Mouse (Mus musculus) CH12.LX (cell line): ENCODE results near the gene Pigg. TPM values are rescaled to one million over a fixed set of nuclear protein-coding genes. Genes with fewer than 3 reads are reported as not detected.

ENCODE experiments used
- DNase-seq: peaks from one replicate; pipeline ENCODE4 v3.0.0-alpha.2; 2013; ENCODE audit errors: extremely low read depth
- H3K27ac ChIP-seq: 2 replicates; pipeline ENCODE4 v1.5.1; 2012; ENCODE audit warnings: low read depth, mild to moderate bottlenecking, control low read depth, moderate library complexity; ENCODE audit not compliant: insufficient read depth
- H3K27me3 ChIP-seq: replicated peaks from 2 replicates; pipeline ENCODE3; 2012; ENCODE audit warnings: inconsistent platforms
- H3K36me3 ChIP-seq, 2 experiments: replicated peaks in 1 of 2; 2 replicates each; pipeline versions ENCODE3 to v1.6.1; 2012; ENCODE audit warnings: inconsistent platforms in 1 of 2, low read length in 1 of 2, mild to moderate bottlenecking in 1 of 2, mixed read lengths in 1 of 2, moderate library complexity in 1 of 2; ENCODE audit not compliant: control insufficient read depth in 1 of 2, insufficient read depth in 1 of 2
- H3K4me1 ChIP-seq, 2 experiments: 2 replicates each; pipeline ENCODE4 v1.6.1; 2012; ENCODE audit warnings: inconsistent platforms in 1 of 2, moderate library complexity in 1 of 2; ENCODE audit not compliant: insufficient read depth in 2 of 2, control insufficient read depth in 1 of 2
- H3K4me2 ChIP-seq: 2 replicates; pipeline ENCODE4 v1.6.1; 2012; ENCODE audit warnings: low read depth, mild to moderate bottlenecking, control low read depth; ENCODE audit not compliant: poor library complexity, insufficient read depth, severe bottlenecking
- H3K4me3 ChIP-seq, 3 experiments: fragments of 150-350 bp in 1 of 3; sonication (generic) in 1 of 3; replicated peaks in 1 of 3; 2 replicates each; pipeline versions ENCODE3 to v1.5.1; 2011 to 2012; ENCODE audit warnings: low read depth in 2 of 3, low read length in 2 of 3, mild to moderate bottlenecking in 2 of 3, moderate library complexity in 2 of 3, control low read depth in 1 of 3, improper control_type of control experiment in 1 of 3, inconsistent platforms in 1 of 3, mixed read lengths in 1 of 3; ENCODE audit not compliant: poor library complexity in 1 of 3
- H3K79me2 ChIP-seq: replicated peaks from 2 replicates; pipeline ENCODE4 v1.6.1; 2012; ENCODE audit warnings: mild to moderate bottlenecking, moderate library complexity; ENCODE audit not compliant: control insufficient read depth, poor library complexity, insufficient read depth, severe bottlenecking; ENCODE audit errors: extremely low read depth
- H3K9ac ChIP-seq: 2 replicates; pipeline ENCODE4 v1.6.1; 2012; ENCODE audit warnings: low read depth, mild to moderate bottlenecking, control low read depth, moderate library complexity; ENCODE audit not compliant: insufficient read depth
- H3K9me3 ChIP-seq: replicated peaks from 2 replicates; pipeline ENCODE3; 2012; ENCODE audit warnings: low read length, inconsistent platforms, mixed read lengths
- BHLHE40 ChIP-seq: IDR thresholded peaks from 2 replicates; pipeline ENCODE4 v1.6.1; 2011; ENCODE audit warnings: mild to moderate bottlenecking, low read depth, low read length, improper control_type of control experiment
- CHD1 ChIP-seq: IDR thresholded peaks from 2 replicates; pipeline ENCODE4 v1.6.1; 2012; ENCODE audit warnings: low read depth, low read length, improper control_type of control experiment, inconsistent platforms
- CHD2 ChIP-seq: IDR thresholded peaks from 2 replicates; pipeline ENCODE4 v1.6.1; 2011; ENCODE audit warnings: low read length, improper control_type of control experiment
- CTCF ChIP-seq, 2 experiments: IDR thresholded peaks in 1 of 2; conservative IDR thresholded peaks in 1 of 2; 2 replicates each; pipeline ENCODE4 v1.5.1; 2011 to 2012; ENCODE audit warnings: low read depth in 2 of 2, low read length in 2 of 2, improper control_type of control experiment in 1 of 2, inconsistent platforms in 1 of 2, mild to moderate bottlenecking in 1 of 2, moderate library complexity in 1 of 2
- E2F4 ChIP-seq: IDR thresholded peaks from 2 replicates; pipeline ENCODE4 v1.6.1; 2011; ENCODE audit warnings: low read depth, low read length, improper control_type of control experiment; ENCODE audit not compliant: insufficient replicate concordance
- ETS1 ChIP-seq: conservative IDR thresholded peaks from 2 replicates; pipeline ENCODE4 v1.6.1; 2012; ENCODE audit warnings: low read depth, mild to moderate bottlenecking, inconsistent platforms, low read length, improper control_type of control experiment, moderate library complexity
- GABPA ChIP-seq: IDR thresholded peaks from 2 replicates; pipeline ENCODE4 v1.6.1; 2012; ENCODE audit warnings: low read depth, low read length, improper control_type of control experiment, inconsistent platforms; ENCODE audit not compliant: insufficient replicate concordance
- HCFC1 ChIP-seq: IDR thresholded peaks from 2 replicates; pipeline ENCODE4 v1.6.1; 2012; ENCODE audit warnings: low read depth, mild to moderate bottlenecking, inconsistent platforms, low read length, improper control_type of control experiment
- JUND ChIP-seq: conservative IDR thresholded peaks from 2 replicates; pipeline ENCODE4 v1.6.1; 2011; ENCODE audit warnings: low read depth, low read length, improper control_type of control experiment
- KAT2A ChIP-seq: IDR thresholded peaks from 2 replicates; pipeline ENCODE4 v1.6.1; 2012; ENCODE audit warnings: low read length, improper control_type of control experiment, inconsistent platforms; ENCODE audit not compliant: insufficient replicate concordance
- MEF2A ChIP-seq: IDR thresholded peaks from 2 replicates; pipeline ENCODE4 v1.6.1; 2014; ENCODE audit warnings: low read depth, mild to moderate bottlenecking, inconsistent platforms, low read length, improper control_type of control experiment, borderline replicate concordance
- MYC ChIP-seq: IDR thresholded peaks from 2 replicates; pipeline ENCODE4 v1.6.1; 2011; ENCODE audit warnings: low read depth, mild to moderate bottlenecking, improper control_type of control experiment, low read length
- PAX5 ChIP-seq: IDR thresholded peaks from 2 replicates; pipeline ENCODE4 v1.6.1; 2012; ENCODE audit warnings: low read length, inconsistent platforms, mixed read lengths
- POLR2AphosphoS2 ChIP-seq: IDR thresholded peaks from 2 replicates; pipeline ENCODE4 v1.6.1; 2011; ENCODE audit warnings: low read depth, low read length, improper control_type of control experiment
- SMC3 ChIP-seq: IDR thresholded peaks from 2 replicates; pipeline ENCODE4 v1.6.1; 2011; ENCODE audit warnings: low read depth, low read length, improper control_type of control experiment
- TBP ChIP-seq: conservative IDR thresholded peaks from 2 replicates; pipeline ENCODE4 v1.6.1; 2011; ENCODE audit warnings: low read depth, low read length, improper control_type of control experiment
- TCF12 ChIP-seq: IDR thresholded peaks from 2 replicates; pipeline ENCODE4 v1.6.1; 2014; ENCODE audit warnings: low read depth, mild to moderate bottlenecking, inconsistent platforms, low read length, improper control_type of control experiment
- UBTF ChIP-seq: IDR thresholded peaks from 2 replicates; pipeline ENCODE4 v1.6.1; 2012; ENCODE audit warnings: low read depth, mild to moderate bottlenecking, inconsistent platforms, low read length, improper control_type of control experiment, moderate library complexity
- USF2 ChIP-seq: conservative IDR thresholded peaks from 2 replicates; pipeline ENCODE4 v1.6.1; 2011; ENCODE audit warnings: low read depth, low read length, improper control_type of control experiment
- ZMIZ1 ChIP-seq: IDR thresholded peaks from 2 replicates; pipeline ENCODE4 v1.6.1; 2012; ENCODE audit warnings: low read depth, mild to moderate bottlenecking, inconsistent platforms, low read length, improper control_type of control experiment
- ZNF384 ChIP-seq: IDR thresholded peaks from 2 replicates; pipeline ENCODE4 v1.6.1; 2012; ENCODE audit warnings: low read depth, low read length, improper control_type of control experiment, inconsistent platforms
- dilution Hi-C: fragments of 300-500 bp; cut with MboI; formaldehyde crosslinking; loops from 2 replicates; pipeline ENCODE4 v1.14.3; 2020; ENCODE audit warnings: low sequenced_read_pairs; ENCODE audit not compliant: extremely low pct_unique_long_range_greater_than_20kb, extremely low pct_ligation_motif_present
- in situ Hi-C: fragments of 300-500 bp; cut with MboI; formaldehyde crosslinking; loops from 3 replicates; pipeline ENCODE4 v1.14.3; 2019; ENCODE audit warnings: low sequenced_read_pairs, low pct_ligation_motif_present, low pct_unique_long_range_greater_than_20kb, mixed read lengths
- polyA plus RNA-seq: library from polyadenylated mRNA; unstranded; fragments of >175 nt; gene quantifications from 2 replicates; pipeline ENCODE4 v1.2.1, GENCODE M21; 2012; ENCODE audit warnings: low read depth; ENCODE audit not compliant: insufficient read length
- total RNA-seq, 2 experiments: library from RNA; depleted of rRNA; stranded (reverse); fragments of 300-350 nt in 1 of 2; fragments of >200 nt in 1 of 2; gene quantifications; 2 replicates each; pipeline ENCODE4 v1.2.3; 2012 to 2014

Pigg gene
- total and polyA plus RNA-seq, 3 experiments, result 6.4 to 9.8 (median 9.7) TPM

- in situ Hi-C loops (no loop called here), dilution Hi-C loops (no loop called here)
- H3K4me1 ChIP-seq, result no peaks in the 10 kb centered on the region
- H3K36me3 ChIP-seq, result peaks cover 0 to 1% of the 10 kb centered on the region in 2 experiments
- no peaks in the 10 kb centered on the region for H3K79me2 ChIP-seq
- no peak overlapping the region for H3K4me2 ChIP-seq
- H3K9ac ChIP-seq, result no peak overlapping the region
- H3K4me3 ChIP-seq, result no peak overlapping the region
- no peak for DNase-seq
- H3K27ac ChIP-seq, result no peak overlapping the region
- no peaks in the 10 kb centered on the region for H3K27me3 ChIP-seq
- peaks cover 3% of the 10 kb centered on the region for H3K9me3 ChIP-seq
- TF ChIP-seq UBTF, result no peak
- no peak for TF ChIP-seq TCF12
- TF ChIP-seq PAX5, result no peak
- no peak for TF ChIP-seq KAT2A
- no peak for TF ChIP-seq POLR2AphosphoS2
- TF ChIP-seq CHD1, result no peak
These were observed 45.5 kb downstream of the Pigg start for GRCm38 (mm10) chr5:108357862-108358261.

- in situ Hi-C loops, result no loop called here
- H3K4me3 ChIP-seq, result no peak overlapping the region
These were observed 47.1 kb downstream of the Pigg start for GRCm38 (mm10) chr5:108359491-108359890.

GRCm38 (mm10) chr5:108360211-108360610 lies 47.8 kb downstream of the Pigg start:
- no peak for TF ChIP-seq ZMIZ1
- no peak for TF ChIP-seq CTCF (conservative IDR thresholded peaks at IDR 0.05 in 1 of 2, IDR thresholded peaks at IDR 0.05 in 1 of 2; ENCODE audit: low read depth in 2 of 2, low read length in 2 of 2)
- TF ChIP-seq CHD1, result no peak
- TF ChIP-seq GABPA, result no peak
- TF ChIP-seq MYC, result no peak
- no peak for TF ChIP-seq PAX5
- no peak for TF ChIP-seq JUND
- TF ChIP-seq E2F4, result no peak
- TF ChIP-seq POLR2AphosphoS2, result no peak
- no peak for TF ChIP-seq USF2
- TF ChIP-seq ETS1, result no peak
- TF ChIP-seq CHD2, result no peak
- TF ChIP-seq MEF2A, result no peak
- Histone ChIP-seq H3K9me3 (peaks cover 3% of the 10 kb centered on the region), H3K4me3 (no peak overlapping the region), H3K4me2 (no peak overlapping the region), H3K36me3 (peaks cover 0 to 1% of the 10 kb centered on the region in 2 experiments), H3K79me2 (no peaks in the 10 kb centered on the region), H3K9ac (no peak overlapping the region), H3K27me3 (no peaks in the 10 kb centered on the region), H3K27ac (no peak overlapping the region), H3K4me1 (no peaks in the 10 kb centered on the region)
- in situ Hi-C loops (no loop called here), dilution Hi-C loops (no loop called here)
- DNase-seq, result no peak

More at GRCm38 (mm10) chr5:108359491-108359890, 47.1 kb downstream of the Pigg start:
- H3K79me2 ChIP-seq, result no peaks in the 10 kb centered on the region
- H3K27ac ChIP-seq, result no peak overlapping the region
- peaks cover 3% of the 10 kb centered on the region for H3K9me3 ChIP-seq
- H3K9ac ChIP-seq, result no peak overlapping the region
- H3K36me3 ChIP-seq, result peaks cover 0 to 1% of the 10 kb centered on the region in 2 experiments
- H3K27me3 ChIP-seq, result no peaks in the 10 kb centered on the region
- no peaks in the 10 kb centered on the region for H3K4me1 ChIP-seq
- dilution Hi-C loops, result no loop called here
- H3K4me2 ChIP-seq, result no peak overlapping the region
- TF ChIP-seq ZNF384, result no peak
- no peak for TF ChIP-seq BHLHE40
- TF ChIP-seq CTCF (conservative IDR thresholded peaks at IDR 0.05 in 1 of 2, IDR thresholded peaks at IDR 0.05 in 1 of 2; ENCODE audit: low read depth in 2 of 2, low read length in 2 of 2), result no peak
- no peak for TF ChIP-seq CHD2
- TF ChIP-seq GABPA, result no peak
- no peak for TF ChIP-seq TCF12
- no peak for TF ChIP-seq E2F4
- TF ChIP-seq UBTF, result no peak
- TF ChIP-seq TBP, result no peak
- no peak for TF ChIP-seq SMC3
- no peak for TF ChIP-seq HCFC1
- no peak for DNase-seq
